Mouse (Mus musculus) bone marrow macrophage, adult 2 months (primary cell): ENCODE data around the gene Frmd4a.

Source experiments
- CTCF ChIP-seq: IDR thresholded peaks from 2 replicates; pipeline ENCODE4 v1.5.1; 2012; ENCODE audit warnings: low read depth, mild to moderate bottlenecking, low read length, moderate library complexity
- POLR2A ChIP-seq: IDR thresholded peaks from 2 replicates; pipeline ENCODE4 v1.6.1; 2012; ENCODE audit warnings: mild to moderate bottlenecking, low read depth, low read length, borderline replicate concordance

GRCm38 (mm10) chr2:4499257-4499656 lies 481.7 kb downstream of the Frmd4a start:
- TF ChIP-seq POLR2A = no peak
- TF ChIP-seq CTCF = no peak
